Mouse (Mus musculus): ENCODE results near the gene Atf5. TPM values are rescaled to one million over a fixed set of nuclear protein-coding genes. Genes with fewer than 3 reads are reported as not detected.

Atf5 gene
- 1.7 and 3.3 TPM in 2 replicates for polyA plus RNA-seq (2016; fragmentation: Nextera tagmentation; extraction: Ambion mirVana)

GRCm38 (mm10) chr7:44816470-44817021 is at the start of gene Atf5:
TSS of gene Atf5 (minus strand) at chr7:44816658.
- Histone ChIP-seq H3K27ac (peak within 1 kb of the TSS; percentile 99), H3K27me3 (ENCODE audit: insufficient read depth, poor library complexity, severe bottlenecking) (no peaks in the 10 kb centered on the region), H3K36me3 (peaks cover 20% of the 10 kb centered on the region; the same call in 1 of the 2 replicates), H3K9me3 (no peaks in the 10 kb centered on the region), H3K4me1 (peaks cover 51% of the 10 kb centered on the region), H3K4me3 (peak within 1 kb of the TSS; percentile 86)
- peak; percentile 83 for DNase-seq (ENCODE audit: low spot score)
- under 1% methylated on average over 44 of the region's 57 CpGs for WGBS

GRCm38 (mm10) chr7:44864595-44865542 is 48.4 kb upstream of the Atf5 start:
- no peak overlapping the region for H3K27ac ChIP-seq
- no peaks in the 10 kb centered on the region for H3K9me3 ChIP-seq
- no peak for DNase-seq (ENCODE audit: low spot score)
- 83% methylated on average over 24 of the region's 24 CpGs for WGBS
- no peaks in the 10 kb centered on the region for H3K27me3 ChIP-seq (ENCODE audit: insufficient read depth, poor library complexity, severe bottlenecking)
- H3K36me3 ChIP-seq: peaks cover 69% of the 10 kb centered on the region
- peaks cover 62% of the 10 kb centered on the region for H3K4me1 ChIP-seq
- H3K4me3 ChIP-seq: 0 out of 2 replicates have a peak overlapping the region, but pooled peaks have one; percentile 12

- 89% methylated on average over 11 of the region's 11 CpGs for WGBS
- Histone ChIP-seq H3K4me1 (peaks cover 62% of the 10 kb centered on the region), H3K9me3 (no peaks in the 10 kb centered on the region), H3K4me3 (no peak overlapping the region), H3K27me3 (ENCODE audit: insufficient read depth, poor library complexity, severe bottlenecking) (no peaks in the 10 kb centered on the region), H3K36me3 (peaks cover 73% of the 10 kb centered on the region), H3K27ac (no peak overlapping the region; the same call in 1 of the 2 replicates)
- no peak for DNase-seq (ENCODE audit: low spot score)
Measured at GRCm38 (mm10) chr7:44863982-44864494, 47.6 kb upstream of the Atf5 start.

GRCm38 (mm10) chr7:44863210-44863609 is 46.8 kb upstream of the Atf5 start:
- DNase-seq (ENCODE audit: low spot score): no peak
- Histone ChIP-seq H3K9me3 (no peaks in the 10 kb centered on the region), H3K4me3 (peak overlapping the region; percentile 0; the same call in 1 of the 2 replicates), H3K27ac (no peak overlapping the region), H3K27me3 (ENCODE audit: insufficient read depth, poor library complexity, severe bottlenecking) (no peaks in the 10 kb centered on the region), H3K36me3 (peaks cover 75% of the 10 kb centered on the region), H3K4me1 (peaks cover 62% of the 10 kb centered on the region)
- 89% methylated on average over 14 of the region's 14 CpGs for WGBS

GRCm38 (mm10) chr7:44862434-44862833 is 46.0 kb upstream of the Atf5 start:
- Histone ChIP-seq H3K27me3 (ENCODE audit: insufficient read depth, poor library complexity, severe bottlenecking) (no peaks in the 10 kb centered on the region), H3K27ac (no peak overlapping the region), H3K4me3 (no peak overlapping the region), H3K36me3 (peaks cover 75% of the 10 kb centered on the region), H3K9me3 (no peaks in the 10 kb centered on the region), H3K4me1 (peaks cover 62% of the 10 kb centered on the region)
- 83% methylated on average over 8 of the region's 8 CpGs for WGBS
- DNase-seq (ENCODE audit: low spot score): no peak

GRCm38 (mm10) chr7:44861429-44861816 is 45.0 kb upstream of the Atf5 start:
- H3K27me3 ChIP-seq (ENCODE audit: insufficient read depth, poor library complexity, severe bottlenecking): no peaks in the 10 kb centered on the region
- peaks cover 69% of the 10 kb centered on the region for H3K36me3 ChIP-seq
- H3K27ac ChIP-seq: no peak overlapping the region
- no peak overlapping the region; the same call in 1 of the 2 replicates for H3K4me3 ChIP-seq
- 84% methylated on average over 14 of the region's 14 CpGs for WGBS
- H3K4me1 ChIP-seq: peaks cover 57% of the 10 kb centered on the region
- DNase-seq (ENCODE audit: low spot score): no peak
- H3K9me3 ChIP-seq: no peaks in the 10 kb centered on the region

GRCm38 (mm10) chr7:44860576-44861428 is 44.3 kb upstream of the Atf5 start:
- 64% methylated on average over 22 of the region's 22 CpGs for WGBS
- Histone ChIP-seq H3K4me1 (peaks cover 53% of the 10 kb centered on the region), H3K27ac (0 out of 2 replicates have a peak overlapping the region, but pooled peaks have one; percentile 12), H3K9me3 (no peaks in the 10 kb centered on the region), H3K27me3 (ENCODE audit: insufficient read depth, poor library complexity, severe bottlenecking) (no peaks in the 10 kb centered on the region), H3K36me3 (peaks cover 63% of the 10 kb centered on the region), H3K4me3 (peak overlapping the region; percentile 25)
- DNase-seq (ENCODE audit: low spot score): no peak

- H3K27ac ChIP-seq: no peak overlapping the region
- H3K4me1 ChIP-seq: peaks cover 53% of the 10 kb centered on the region
- no peak for DNase-seq (ENCODE audit: low spot score)
- no peaks in the 10 kb centered on the region for H3K9me3 ChIP-seq
- H3K4me3 ChIP-seq: 0 out of 2 replicates have a peak overlapping the region, but pooled peaks have one; percentile 15
- H3K27me3 ChIP-seq (ENCODE audit: insufficient read depth, poor library complexity, severe bottlenecking): no peaks in the 10 kb centered on the region
- H3K36me3 ChIP-seq: peaks cover 54% of the 10 kb centered on the region
- 89% methylated on average over 11 of the region's 11 CpGs for WGBS
Measured at GRCm38 (mm10) chr7:44859896-44860295, 43.4 kb upstream of the Atf5 start.

- H3K36me3 ChIP-seq: peaks cover 37% of the 10 kb centered on the region
- no peaks in the 10 kb centered on the region for H3K9me3 ChIP-seq
- DNase-seq (ENCODE audit: low spot score): no peak
- H3K27me3 ChIP-seq (ENCODE audit: insufficient read depth, poor library complexity, severe bottlenecking): no peaks in the 10 kb centered on the region
- peaks cover 64% of the 10 kb centered on the region for H3K4me1 ChIP-seq
- H3K27ac ChIP-seq: peak overlapping the region; percentile 93
- WGBS: 24% methylated on average over 8 of the region's 8 CpGs
- H3K4me3 ChIP-seq: peak overlapping the region; percentile 97
Measured at GRCm38 (mm10) chr7:44857905-44858304, 41.4 kb upstream of the Atf5 start.

GRCm38 (mm10) chr7:44857042-44857552 is 40.6 kb upstream of the Atf5 start, which contains the start of gene Pnkp:
TSS of gene Pnkp (plus strand) at chr7:44857139.
- peaks cover 35% of the 10 kb centered on the region for H3K36me3 ChIP-seq
- H3K27ac ChIP-seq: peak within 1 kb of the TSS; percentile 93
- DNase-seq (ENCODE audit: low spot score): peak; percentile 93
- no peaks in the 10 kb centered on the region for H3K9me3 ChIP-seq
- H3K4me3 ChIP-seq: peak within 1 kb of the TSS; percentile 97
- peaks cover 70% of the 10 kb centered on the region for H3K4me1 ChIP-seq
- WGBS: under 1% methylated on average over 32 of the region's 32 CpGs
- H3K27me3 ChIP-seq (ENCODE audit: insufficient read depth, poor library complexity, severe bottlenecking): no peaks in the 10 kb centered on the region

- peaks cover 30% of the 10 kb centered on the region for H3K36me3 ChIP-seq
- H3K27me3 ChIP-seq (ENCODE audit: insufficient read depth, poor library complexity, severe bottlenecking): no peaks in the 10 kb centered on the region
- WGBS: 56% methylated on average over 9 of the region's 9 CpGs
- H3K4me1 ChIP-seq: peaks cover 72% of the 10 kb centered on the region
- peak overlapping the region; percentile 97 for H3K4me3 ChIP-seq
- no peak for DNase-seq (ENCODE audit: low spot score)
- no peaks in the 10 kb centered on the region for H3K9me3 ChIP-seq
- peak overlapping the region; percentile 93 for H3K27ac ChIP-seq
Measured at GRCm38 (mm10) chr7:44856265-44856916, 39.9 kb upstream of the Atf5 start.
